Mouse (Mus musculus): ENCODE measurements around the gene Scyl3. TPM values are rescaled to one million over a fixed set of nuclear protein-coding genes. Genes with fewer than 3 reads are reported as not detected.

Gene Scyl3
- polyA plus RNA-seq, 1 experiment from 2014 or later: 18.4 TPM

GRCm38 (mm10) chr1:163911981-163912380 is 16.9 kb upstream of the Scyl3 start:
- no peak overlapping the region for H3K4me3 ChIP-seq
- no peaks in the 10 kb centered on the region for H3K4me1 ChIP-seq
- ATAC-seq (ENCODE audit: insufficient number of reproducible peaks, low FRiP score, low TSS enrichment, low read depth): no peak
- no peaks in the 10 kb centered on the region for H3K9me3 ChIP-seq
- no peak overlapping the region for H3K9ac ChIP-seq
- 84% methylated on average over 11 of the region's 11 CpGs for WGBS
- no peak overlapping the region for H3K27ac ChIP-seq
- no peak overlapping the region for H3K4me2 ChIP-seq
- no peaks in the 10 kb centered on the region for H3K27me3 ChIP-seq
- peaks cover under 1% of the 10 kb centered on the region; the same call in 1 of the 2 replicates for H3K36me3 ChIP-seq

- H3K27me3 ChIP-seq: no peaks in the 10 kb centered on the region
- peaks cover 4% of the 10 kb centered on the region; the same call in 1 of the 2 replicates for H3K36me3 ChIP-seq
- no peak overlapping the region for H3K4me2 ChIP-seq
- WGBS: 95% methylated on average over 5 of the region's 5 CpGs
- no peak for ATAC-seq (ENCODE audit: insufficient number of reproducible peaks, low FRiP score, low TSS enrichment, low read depth)
- no peaks in the 10 kb centered on the region for H3K9me3 ChIP-seq
- H3K4me1 ChIP-seq: no peaks in the 10 kb centered on the region
- H3K27ac ChIP-seq: no peak overlapping the region
- no peak overlapping the region for H3K4me3 ChIP-seq
- H3K9ac ChIP-seq: no peak overlapping the region
Observed at GRCm38 (mm10) chr1:163917349-163918160, 11.3 kb upstream of the Scyl3 start.

- Histone ChIP-seq H3K9me3 (no peaks in the 10 kb centered on the region), H3K4me3 (no peak overlapping the region), H3K4me1 (0 out of 2 replicates have a peak, but pooled peaks cover 3% of the 10 kb centered on the region), H3K9ac (no peak overlapping the region), H3K27me3 (no peaks in the 10 kb centered on the region), H3K4me2 (no peak overlapping the region), H3K36me3 (no peaks in the 10 kb centered on the region), H3K27ac (no peak overlapping the region)
- no peak for ATAC-seq (ENCODE audit: insufficient number of reproducible peaks, low FRiP score, low TSS enrichment, low read depth)
- WGBS: 86% methylated on average over 8 of the region's 8 CpGs
Observed at GRCm38 (mm10) chr1:163924093-163924492, 4.8 kb upstream of the Scyl3 start.

GRCm38 (mm10) chr1:163929636-163930457 is 947 bp downstream of the Scyl3 start:
- H3K9ac ChIP-seq: peak overlapping the region; percentile 92
- H3K9me3 ChIP-seq: no peaks in the 10 kb centered on the region
- H3K4me2 ChIP-seq: peak overlapping the region; percentile 67
- H3K27me3 ChIP-seq: no peaks in the 10 kb centered on the region
- peak; percentile 89 for ATAC-seq (ENCODE audit: insufficient number of reproducible peaks, low FRiP score, low TSS enrichment, low read depth)
- peak overlapping the region; percentile 83 for H3K4me3 ChIP-seq
- H3K4me1 ChIP-seq: peaks cover 20% of the 10 kb centered on the region
- H3K27ac ChIP-seq: peak overlapping the region; percentile 85
- under 1% methylated on average over 69 of the region's 77 CpGs for WGBS
- H3K36me3 ChIP-seq: peaks cover 13% of the 10 kb centered on the region; the same call in 1 of the 2 replicates

- H3K4me3 ChIP-seq: peak overlapping the region; percentile 83
- H3K27ac ChIP-seq: 0 out of 2 replicates have a peak overlapping the region, but pooled peaks have one; percentile 85
Observed at GRCm38 (mm10) chr1:163930458-163930794, 1.5 kb downstream of the Scyl3 start.

GRCm38 (mm10) chr1:163931801-163932200 is 2.9 kb downstream of the Scyl3 start:
- no peak for ATAC-seq (ENCODE audit: insufficient number of reproducible peaks, low FRiP score, low TSS enrichment, low read depth)
- no peak overlapping the region for H3K4me3 ChIP-seq
- no peak overlapping the region for H3K9ac ChIP-seq
- peaks cover 32% of the 10 kb centered on the region for H3K36me3 ChIP-seq
- WGBS: 80% methylated on average over 8 of the region's 8 CpGs
- no peak overlapping the region for H3K27ac ChIP-seq
- no peak overlapping the region for H3K4me2 ChIP-seq
- H3K9me3 ChIP-seq: no peaks in the 10 kb centered on the region
- no peaks in the 10 kb centered on the region for H3K27me3 ChIP-seq
- H3K4me1 ChIP-seq: peaks cover 20% of the 10 kb centered on the region

More at GRCm38 (mm10) chr1:163930458-163930794, 1.5 kb downstream of the Scyl3 start:
- peaks cover 20% of the 10 kb centered on the region for H3K4me1 ChIP-seq
- ATAC-seq (ENCODE audit: insufficient number of reproducible peaks, low FRiP score, low TSS enrichment, low read depth): no peak
- H3K36me3 ChIP-seq: peaks cover 18% of the 10 kb centered on the region
- 3% methylated on average over 12 of the region's 12 CpGs for WGBS
- no peaks in the 10 kb centered on the region for H3K9me3 ChIP-seq
- peak overlapping the region; percentile 92 for H3K9ac ChIP-seq
- H3K4me2 ChIP-seq: peak overlapping the region; percentile 67
- H3K27me3 ChIP-seq: no peaks in the 10 kb centered on the region

- Histone ChIP-seq H3K27ac (no peak overlapping the region), H3K9ac (no peak overlapping the region), H3K9me3 (no peaks in the 10 kb centered on the region), H3K4me1 (peaks cover 17% of the 10 kb centered on the region), H3K36me3 (peaks cover 53% of the 10 kb centered on the region), H3K4me2 (no peak overlapping the region), H3K27me3 (no peaks in the 10 kb centered on the region), H3K4me3 (no peak overlapping the region)
- no peak for ATAC-seq (ENCODE audit: insufficient number of reproducible peaks, low FRiP score, low TSS enrichment, low read depth)
- WGBS: 78% methylated on average over 2 of the region's 2 CpGs
Observed at GRCm38 (mm10) chr1:163934591-163934990, 5.7 kb downstream of the Scyl3 start.

GRCm38 (mm10) chr1:163942056-163942455 is 13.2 kb downstream of the Scyl3 start:
- no peaks in the 10 kb centered on the region for H3K9me3 ChIP-seq
- no peak for ATAC-seq (ENCODE audit: insufficient number of reproducible peaks, low FRiP score, low TSS enrichment, low read depth)
- H3K4me2 ChIP-seq: no peak overlapping the region
- 54% methylated on average over 6 of the region's 6 CpGs for WGBS
- no peak overlapping the region for H3K27ac ChIP-seq
- H3K27me3 ChIP-seq: no peaks in the 10 kb centered on the region
- no peaks in the 10 kb centered on the region for H3K4me1 ChIP-seq
- no peak overlapping the region for H3K9ac ChIP-seq
- no peak overlapping the region for H3K4me3 ChIP-seq
- peaks cover 84% of the 10 kb centered on the region for H3K36me3 ChIP-seq

GRCm38 (mm10) chr1:163953396-163953795 is 24.5 kb downstream of the Scyl3 start:
- no peak overlapping the region for H3K9ac ChIP-seq
- H3K4me2 ChIP-seq: no peak overlapping the region
- 85% methylated on average over 2 of the region's 2 CpGs for WGBS
- no peaks in the 10 kb centered on the region for H3K4me1 ChIP-seq
- H3K27ac ChIP-seq: no peak overlapping the region
- no peak overlapping the region for H3K4me3 ChIP-seq
- H3K36me3 ChIP-seq: peaks cover 70% of the 10 kb centered on the region
- no peak for ATAC-seq (ENCODE audit: insufficient number of reproducible peaks, low FRiP score, low TSS enrichment, low read depth)
- H3K9me3 ChIP-seq: no peaks in the 10 kb centered on the region
- no peaks in the 10 kb centered on the region for H3K27me3 ChIP-seq

- H3K4me3 ChIP-seq: no peak overlapping the region
- no peaks in the 10 kb centered on the region for H3K9me3 ChIP-seq
- H3K4me2 ChIP-seq: no peak overlapping the region
- peaks cover 45% of the 10 kb centered on the region for H3K36me3 ChIP-seq
- no peak for ATAC-seq (ENCODE audit: insufficient number of reproducible peaks, low FRiP score, low TSS enrichment, low read depth)
- no peak overlapping the region for H3K9ac ChIP-seq
- 51% methylated on average over 3 of the region's 3 CpGs for WGBS
- no peaks in the 10 kb centered on the region for H3K27me3 ChIP-seq
- no peaks in the 10 kb centered on the region for H3K4me1 ChIP-seq
- H3K27ac ChIP-seq: no peak overlapping the region
Observed at GRCm38 (mm10) chr1:163958036-163958435, 29.1 kb downstream of the Scyl3 start.

- no peak overlapping the region for H3K27ac ChIP-seq
- peaks cover 28% of the 10 kb centered on the region for H3K36me3 ChIP-seq
- no peak for ATAC-seq (ENCODE audit: insufficient number of reproducible peaks, low FRiP score, low TSS enrichment, low read depth)
- H3K9ac ChIP-seq: no peak overlapping the region
- H3K4me1 ChIP-seq: no peaks in the 10 kb centered on the region
- no peaks in the 10 kb centered on the region for H3K9me3 ChIP-seq
- H3K27me3 ChIP-seq: no peaks in the 10 kb centered on the region
- H3K4me3 ChIP-seq: no peak overlapping the region
- H3K4me2 ChIP-seq: no peak overlapping the region
- 85% methylated on average over 10 of the region's 10 CpGs for WGBS
Observed at GRCm38 (mm10) chr1:163964008-163964689, 35.2 kb downstream of the Scyl3 start.

Measured in limb, embryonic 15.5 days (tissue).